Mouse (Mus musculus) bone marrow, adult 2 months (tissue): Measurements from ENCODE around the gene Ypel4.

Source experiments
- CTCF ChIP-seq: fragments of 200-500 bp; IDR thresholded peaks from 2 replicates; pipeline ENCODE4 v1.5.1; 2011; ENCODE audit warnings: low read length, control low read depth; ENCODE audit not compliant: control insufficient read depth, insufficient read depth
- POLR2A ChIP-seq: fragments of 200-500 bp; IDR thresholded peaks from 2 replicates; pipeline ENCODE4 v1.6.1; 2011; ENCODE audit warnings: low read depth, mild to moderate bottlenecking, control low read depth, low read length, borderline replicate concordance; ENCODE audit not compliant: control insufficient read depth

DNA sequence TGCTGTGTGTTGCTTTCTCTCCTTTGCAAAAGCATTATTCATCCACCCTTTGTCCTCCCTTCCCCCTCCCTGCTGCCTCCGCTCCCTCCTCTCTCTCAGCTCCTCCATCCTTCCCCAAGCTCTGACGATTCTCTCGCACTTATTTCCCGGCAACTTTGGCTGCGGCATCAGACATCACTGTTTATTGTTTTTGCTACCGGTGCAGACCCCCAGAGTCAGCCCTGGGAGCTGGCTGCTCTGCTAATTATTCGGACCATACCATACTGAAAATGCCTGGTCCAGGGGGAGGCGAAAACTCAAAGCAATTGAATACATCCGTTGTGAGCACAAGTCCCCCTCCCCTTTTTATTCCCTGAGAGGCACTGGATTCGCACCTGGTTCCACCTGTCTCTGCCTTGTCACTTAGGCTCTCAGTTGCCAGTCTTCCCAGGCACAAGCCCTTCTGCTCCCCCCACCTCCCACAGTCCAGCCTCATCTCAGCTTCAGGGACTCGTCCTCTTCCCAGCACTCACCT lies 550 bp downstream of the Ypel4 start:
- TF ChIP-seq CTCF (no peak), POLR2A (no peak)
